Mouse (Mus musculus) adrenal gland, postnatal 25 days (tissue): ENCODE measurements around the gene Ensa. TPM values are rescaled to one million over a fixed set of nuclear protein-coding genes. Genes with fewer than 3 reads are reported as not detected.

ENCODE experiments used
- DNase-seq: peaks from one replicate; pipeline ENCODE4 v3.0.0; 2021; ENCODE audit warnings: mixed read lengths
- total RNA-seq: library from RNA; stranded (reverse); gene quantifications from 2 replicates; pipeline ENCODE4 v1.2.3, GENCODE M21; 2021

Gene Ensa
- total RNA-seq, 1 experiment from 2014 or later: 86.4 TPM

GRCm38 (mm10) chr3:95679551-95679950 lies 54.8 kb downstream of the Ensa start:
- DNase-seq: no peak

- no peak for DNase-seq
Observed at GRCm38 (mm10) chr3:95680673-95681072, 55.9 kb downstream of the Ensa start.

DNA sequence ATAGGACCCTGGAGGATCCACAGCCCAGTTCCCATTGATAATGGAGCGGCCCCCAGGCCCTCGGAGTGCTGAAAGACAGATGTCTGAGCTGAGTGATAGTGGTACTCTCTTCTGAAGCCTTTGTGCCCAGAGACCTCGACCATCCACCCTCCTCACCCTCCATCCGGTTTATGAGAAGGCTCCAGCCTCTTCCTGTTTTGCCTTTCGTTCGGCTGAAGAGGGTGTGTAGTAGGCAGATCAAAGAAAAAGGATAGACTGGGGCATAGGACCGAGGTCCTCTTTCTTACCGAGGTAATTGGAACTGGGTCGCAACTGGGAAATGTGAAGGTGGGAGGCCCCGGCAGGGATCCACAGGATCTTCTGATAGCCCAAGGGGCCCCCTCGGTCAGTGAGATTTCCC lies 56.6 kb downstream of the Ensa start:
- no peak for DNase-seq

Other genes with a start within 250 kb of the Ensa start
- gene 4930558C23Rik, start 222.2 kb upstream of the Ensa start, total RNA-seq: not detected in 2 replicates
- 68.2 and 87.6 TPM in 2 replicates for gene Arnt, start 190.6 kb upstream of the Ensa start, total RNA-seq
- gene Ctsk, start 125.7 kb upstream of the Ensa start, total RNA-seq: 2.9 and 4.5 TPM in 2 replicates
- gene Ctss, start 98.2 kb upstream of the Ensa start, total RNA-seq: 14.1 and 20.2 TPM in 2 replicates
- not detected in 2 replicates for gene Hormad1, start 65.3 kb upstream of the Ensa start, total RNA-seq
- 38.2 and 49.1 TPM in 2 replicates for gene Golph3l, start 36.1 kb upstream of the Ensa start, total RNA-seq
- 165 and 167 TPM in 2 replicates for gene Mcl1, start 33.8 kb downstream of the Ensa start, total RNA-seq
- 5.6 and 6.1 TPM in 2 replicates for gene Adamtsl4, start 62.9 kb downstream of the Ensa start, total RNA-seq
- 306 and 318 TPM in 2 replicates for gene Ecm1, start 114.6 kb downstream of the Ensa start, total RNA-seq
- 54.5 and 58.8 TPM in 2 replicates for gene Tars2, start 135.2 kb downstream of the Ensa start, total RNA-seq
- 53.4 and 54.9 TPM in 2 replicates for gene Rprd2, start 193.9 kb downstream of the Ensa start, total RNA-seq
- 32.3 and 32.7 TPM in 2 replicates for gene Prpf3, start 230.9 kb downstream of the Ensa start, total RNA-seq
- 272 and 279 TPM in 2 replicates for gene Mrps21, start 246.5 kb downstream of the Ensa start, total RNA-seq